Mouse (Mus musculus) embryo, embryonic 9.5 days (tissue): ENCODE measurements around the gene Tcf7l1.
A peak's percentile ranks its signal among the peaks of the same experiment; 100 is the strongest.

Experiments
- DNase-seq: peaks from one replicate; pipeline ENCODE4 v3.0.0-alpha.2; 2017; ENCODE audit errors: extremely low spot score

Gene Tcf7l1

DNA sequence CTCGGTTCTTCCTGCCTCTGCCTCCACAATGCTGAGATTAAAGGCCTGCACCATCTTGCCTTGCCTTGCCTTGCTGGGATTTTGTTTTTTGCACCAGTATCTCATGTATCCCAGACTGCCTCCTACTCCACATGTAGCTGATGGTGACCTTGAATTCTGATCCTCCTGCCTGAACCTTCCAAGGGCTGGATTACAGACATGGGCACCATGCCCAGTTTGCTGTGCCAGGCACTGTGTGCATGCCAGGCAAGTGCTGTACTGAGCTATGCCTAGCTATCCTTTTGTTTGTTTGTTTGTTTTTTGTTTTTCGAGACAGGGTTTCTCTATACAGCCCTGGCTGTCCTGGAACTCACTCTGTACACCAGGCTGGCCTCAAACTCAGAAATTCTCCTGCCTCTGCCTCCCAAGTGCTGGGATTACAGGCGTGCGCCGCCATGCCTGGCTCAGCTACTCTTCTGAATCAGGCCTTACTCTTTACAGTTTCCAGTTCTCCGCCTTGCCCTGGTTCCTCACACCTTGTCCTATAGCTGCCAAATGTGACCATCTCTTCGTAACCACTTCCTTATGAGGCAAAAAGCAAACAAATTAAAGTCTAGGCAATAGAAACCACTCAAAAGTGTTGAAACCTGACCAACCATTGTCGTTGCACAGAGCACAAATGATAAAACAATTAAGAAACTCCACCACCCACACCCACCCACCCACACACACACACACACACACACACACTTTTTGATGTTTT is 165.2 kb downstream of the Tcf7l1 start:
- no peak for DNase-seq

- DNase-seq: no peak
Observed at GRCm38 (mm10) chr6:72622917-72623316, 166.1 kb downstream of the Tcf7l1 start.

DNA sequence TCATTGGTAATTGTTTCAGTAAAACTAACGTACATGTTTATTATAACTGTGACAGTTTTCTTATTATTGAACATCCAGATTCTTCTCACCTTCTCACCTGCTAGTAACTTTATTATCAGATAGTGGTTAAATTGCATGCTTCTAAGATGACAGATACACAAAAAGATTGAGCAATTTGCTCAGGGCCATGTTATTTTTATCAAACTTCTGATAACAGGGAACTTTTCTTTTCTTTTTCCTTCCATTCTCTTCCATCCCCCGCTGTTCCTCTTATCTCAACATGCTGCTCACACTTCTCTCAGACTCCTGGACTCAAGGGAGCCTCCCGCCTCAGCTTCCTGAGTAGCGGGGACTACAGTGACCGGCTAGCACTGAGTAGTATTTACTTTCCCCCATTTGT is 168.1 kb downstream of the Tcf7l1 start:
- no peak for DNase-seq

DNA sequence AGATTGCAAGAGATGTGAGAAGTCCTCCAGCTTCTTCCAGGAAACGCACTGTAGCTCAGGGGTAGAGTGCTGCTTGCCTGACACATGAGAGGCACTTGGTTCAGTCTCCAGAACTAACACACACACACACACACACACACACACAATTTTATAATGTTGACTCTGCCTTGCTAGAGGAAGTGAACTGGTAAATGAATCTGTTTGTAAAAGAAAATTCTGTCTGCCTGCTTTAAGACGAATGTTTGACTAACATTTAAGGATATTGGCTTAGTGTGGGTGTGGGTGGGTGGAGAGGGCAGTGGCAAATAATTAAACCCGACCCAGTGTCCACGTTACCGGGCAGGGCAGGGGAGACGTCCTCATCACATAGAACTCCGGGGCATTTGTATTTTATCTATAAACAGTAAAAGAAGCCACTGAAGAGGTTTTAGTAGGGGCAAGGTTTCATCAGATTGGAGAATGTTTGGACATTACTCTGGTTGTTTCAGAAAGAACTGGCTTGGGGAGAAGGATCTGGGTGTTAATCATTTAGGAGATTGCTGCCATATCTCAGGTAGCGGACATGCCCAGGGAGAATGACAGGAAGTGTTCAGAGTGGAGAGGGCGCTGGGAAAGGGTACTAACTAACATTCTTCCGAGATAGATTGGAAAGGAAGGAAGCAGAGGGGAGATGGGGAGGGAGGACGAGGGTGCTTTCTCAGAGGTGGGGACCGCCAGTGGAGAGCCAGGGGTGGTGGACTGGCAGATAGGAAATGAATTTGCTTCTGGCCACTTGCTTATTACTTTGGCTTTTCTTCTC is 169.1 kb downstream of the Tcf7l1 start:
- DNase-seq: no peak

GRCm38 (mm10) chr6:72616643-72617288 is 172.3 kb downstream of the Tcf7l1 start, which contains the start of gene Tgoln1:
Tgoln1 (minus strand) TSS chr6:72617000.
- DNase-seq: peak; percentile 91

GRCm38 (mm10) chr6:72615561-72616375 is 173.3 kb downstream of the Tcf7l1 start:
- DNase-seq: no peak

GRCm38 (mm10) chr6:72615151-72615550 is 173.9 kb downstream of the Tcf7l1 start:
- no peak for DNase-seq

- no peak for DNase-seq
Observed at GRCm38 (mm10) chr6:72610261-72610660, 178.8 kb downstream of the Tcf7l1 start.

GRCm38 (mm10) chr6:72608662-72609184 is 180.3 kb downstream of the Tcf7l1 start:
- no peak for DNase-seq

- no peak for DNase-seq
Observed at GRCm38 (mm10) chr6:72607676-72608075, 181.4 kb downstream of the Tcf7l1 start.

GRCm38 (mm10) chr6:72607060-72607459 is 182.0 kb downstream of the Tcf7l1 start:
- no peak for DNase-seq

DNA sequence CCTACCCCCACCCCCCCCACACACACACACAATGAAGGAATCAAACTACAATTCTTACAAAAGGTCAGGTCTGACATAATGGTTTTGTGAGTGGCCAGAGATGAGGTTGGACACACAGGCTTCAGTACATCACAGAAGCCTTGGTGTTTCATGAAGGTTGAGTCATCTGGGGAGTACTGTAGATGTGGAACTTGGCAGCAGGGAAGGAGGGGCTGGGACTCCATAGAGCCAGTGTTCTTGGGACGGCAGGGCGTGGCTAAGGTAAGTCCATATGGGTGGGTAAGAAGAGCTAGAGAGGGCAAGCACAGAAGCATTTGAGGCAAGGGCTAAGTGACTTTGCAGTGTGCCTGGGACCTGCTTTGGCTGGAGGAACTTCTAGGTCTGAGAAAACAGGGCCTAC is 185.0 kb downstream of the Tcf7l1 start:
- DNase-seq: no peak

GRCm38 (mm10) chr6:72601732-72602131 is 187.3 kb downstream of the Tcf7l1 start:
- peak; percentile 75 for DNase-seq

DNA sequence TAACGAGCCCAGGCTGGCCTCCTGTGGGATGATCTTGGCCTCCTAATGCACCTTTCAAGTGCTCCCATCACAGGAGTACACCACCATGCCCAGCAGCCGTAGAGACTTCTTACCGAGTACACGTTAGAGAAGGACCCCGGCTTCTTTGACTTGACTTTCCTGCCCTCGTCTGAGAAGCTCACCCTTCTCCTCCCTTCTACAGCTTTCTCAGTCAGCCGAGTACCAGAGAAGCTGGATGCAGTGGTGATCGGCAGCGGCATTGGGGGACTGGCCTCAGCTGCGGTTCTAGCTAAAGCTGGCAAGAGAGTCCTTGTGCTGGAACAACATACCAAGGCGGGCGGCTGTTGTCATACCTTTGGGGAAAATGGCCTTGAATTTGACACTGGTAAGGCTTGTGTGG is 188.3 kb downstream of the Tcf7l1 start:
- DNase-seq: no peak

DNA sequence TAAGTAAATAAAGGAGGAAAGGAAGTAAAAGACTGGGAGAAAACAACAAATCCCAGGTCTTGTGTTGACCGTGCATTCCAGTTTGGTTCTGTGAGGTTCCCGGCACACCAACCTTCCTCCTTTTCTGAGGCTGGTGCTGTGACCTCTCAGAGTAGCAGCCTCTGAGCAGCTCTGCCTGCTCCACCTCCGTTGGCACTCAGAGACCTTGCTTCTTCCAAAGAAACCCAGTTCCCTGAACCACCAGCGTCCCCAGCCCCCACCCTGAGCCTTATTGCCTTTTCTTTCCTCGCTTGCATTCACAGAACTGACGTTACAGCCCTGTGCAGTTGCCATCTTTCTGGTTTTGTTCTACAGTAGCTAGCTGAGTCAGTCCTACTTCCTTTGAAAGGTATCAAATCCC is 188.8 kb downstream of the Tcf7l1 start:
- no peak for DNase-seq

DNA sequence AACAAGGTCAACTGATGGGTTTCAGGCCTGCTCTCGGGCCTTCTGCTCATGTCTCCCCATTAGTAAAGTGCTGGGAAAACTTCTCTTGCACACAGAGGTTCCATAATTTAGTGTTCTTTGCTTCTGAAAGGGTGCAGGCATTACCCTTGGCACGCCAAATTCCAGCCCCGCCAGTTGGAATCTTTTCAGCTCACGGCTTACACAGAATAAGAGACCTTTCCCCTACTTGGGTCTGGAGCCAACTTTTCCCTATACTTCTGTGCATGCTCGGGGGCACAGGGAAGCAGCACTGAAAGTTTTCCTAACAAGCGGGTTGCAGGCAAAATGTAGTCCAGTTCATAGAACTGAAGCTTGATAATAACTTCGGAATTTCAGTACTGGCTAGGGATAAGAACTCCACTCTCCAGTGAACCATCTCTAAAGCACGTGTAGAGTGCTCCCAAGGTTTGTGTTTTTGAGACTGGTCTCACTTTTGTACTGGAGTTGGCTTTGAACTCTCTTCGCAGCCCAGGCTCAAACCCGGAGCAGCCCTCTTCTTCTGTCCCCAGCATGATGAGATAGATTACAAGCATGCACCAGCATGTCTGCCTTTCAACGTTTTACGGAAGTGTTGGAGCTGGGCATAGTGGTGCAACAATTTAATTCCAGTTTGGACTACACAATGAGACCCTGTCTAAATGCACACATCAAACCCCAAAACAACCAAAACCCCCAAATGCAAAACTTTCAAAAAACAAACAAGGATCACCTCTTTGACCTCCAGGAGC is 190.1 kb downstream of the Tcf7l1 start:
- no peak for DNase-seq

- peak; percentile 92 for DNase-seq
Observed at GRCm38 (mm10) chr6:72597956-72598753, 190.9 kb downstream of the Tcf7l1 start, which contains the start of the genes Elmod3 and Retsat. Elmod3 (minus strand) TSS chr6:72598413. Retsat (plus strand) TSS chr6:72598475.

- peak; percentile 4 for DNase-seq
Observed at GRCm38 (mm10) chr6:72597083-72597874, 191.8 kb downstream of the Tcf7l1 start.

DNA sequence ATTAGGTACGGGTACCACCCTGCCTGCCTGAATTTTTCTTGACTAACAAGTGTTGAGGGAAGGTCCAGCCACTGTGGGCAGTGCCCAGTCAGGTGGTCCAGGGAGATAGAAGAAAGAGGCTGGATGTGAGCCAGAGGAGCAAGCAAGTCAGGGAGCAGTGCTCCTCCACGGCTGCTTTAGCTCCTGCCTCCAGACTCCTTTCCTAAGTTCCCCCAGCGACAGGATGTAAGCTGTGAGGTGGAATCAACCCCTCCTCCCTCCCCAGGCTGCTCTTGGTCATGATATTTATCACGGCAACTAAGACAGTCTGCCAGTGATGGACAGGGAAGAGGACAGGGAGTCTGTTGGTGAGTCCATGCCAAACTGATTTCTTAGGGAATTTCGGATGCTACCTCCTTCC is 195.1 kb downstream of the Tcf7l1 start:
- no peak for DNase-seq
